Mouse (Mus musculus) urinary bladder, postnatal 10 days (tissue): ENCODE data around the gene Mypop.

Source experiments
- DNase-seq: peaks from one replicate; pipeline ENCODE4 v3.0.0; 2022; ENCODE audit warnings: low spot score

The Mypop gene

GRCm38 (mm10) chr7:18990601-18991295 is at the start of gene Mypop:
Mypop (plus strand) TSS chr7:18991245.
- DNase-seq: peak; percentile 97

DNA sequence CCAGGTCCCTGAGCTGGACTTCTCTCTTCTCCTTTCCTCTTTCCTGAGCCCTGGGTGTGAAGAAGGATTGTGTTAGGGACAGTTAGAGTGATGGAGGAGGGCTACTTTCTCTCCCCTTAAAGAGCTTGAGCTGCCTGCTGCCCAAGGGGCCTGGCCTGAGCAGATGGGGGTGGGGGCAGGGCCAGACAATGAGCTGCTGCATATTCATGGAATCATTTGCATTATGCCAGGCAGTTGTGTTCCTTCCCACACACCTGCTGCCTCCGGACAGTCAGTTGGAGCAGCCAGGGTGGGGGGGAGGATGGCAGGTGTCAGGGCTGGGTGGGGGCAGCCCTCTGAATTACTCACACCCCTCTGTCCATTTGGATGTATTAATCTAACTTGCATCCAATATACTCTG is 48.7 kb upstream of the Mypop start:
- no peak for DNase-seq

DNA sequence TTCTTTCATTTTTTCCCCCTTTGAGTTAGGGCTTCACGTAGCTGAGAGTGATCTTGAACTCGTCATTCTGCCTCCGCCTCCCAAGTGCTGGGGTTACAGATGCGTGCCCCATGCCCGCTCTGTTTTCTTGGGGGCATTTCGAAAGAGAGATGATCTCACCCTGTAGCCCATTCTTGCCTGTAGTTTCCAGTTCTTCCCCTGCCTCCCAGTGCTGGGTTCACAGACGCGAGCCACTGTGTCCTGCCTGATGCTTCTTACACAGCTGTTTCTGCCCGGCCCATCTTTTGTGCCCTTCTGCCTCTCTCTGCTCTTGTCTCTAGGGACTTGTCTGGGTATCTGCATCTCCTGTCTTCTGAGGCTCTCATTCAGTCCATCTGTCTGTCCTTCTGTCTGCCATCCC is 48.2 kb upstream of the Mypop start:
- DNase-seq: no peak

DNA sequence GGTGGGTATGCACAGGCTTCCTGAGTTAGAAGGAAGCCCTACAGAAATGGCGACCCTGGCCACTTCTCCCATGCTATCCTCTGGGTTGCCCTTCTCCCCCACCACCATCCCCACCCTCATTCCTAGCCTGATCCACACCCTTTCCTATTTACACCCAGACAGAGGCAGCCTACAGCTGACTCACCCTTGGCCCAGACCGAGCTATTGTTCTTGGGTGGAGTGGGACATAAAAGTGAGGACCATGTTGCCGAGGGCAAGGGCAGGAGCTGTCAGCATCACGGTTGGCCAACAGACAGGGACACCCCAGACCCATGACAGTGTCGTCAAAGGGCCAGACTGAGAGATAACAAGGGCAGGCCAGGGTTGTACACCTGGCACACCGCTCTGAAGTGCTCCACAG is 42.9 kb upstream of the Mypop start:
- no peak for DNase-seq

GRCm38 (mm10) chr7:18949781-18950522 is 41.1 kb upstream of the Mypop start:
- DNase-seq: no peak

- DNase-seq: no peak
Measured at GRCm38 (mm10) chr7:18950523-18951315, 40.3 kb upstream of the Mypop start.

GRCm38 (mm10) chr7:18951397-18951796 is 39.6 kb upstream of the Mypop start:
- DNase-seq: no peak

DNA sequence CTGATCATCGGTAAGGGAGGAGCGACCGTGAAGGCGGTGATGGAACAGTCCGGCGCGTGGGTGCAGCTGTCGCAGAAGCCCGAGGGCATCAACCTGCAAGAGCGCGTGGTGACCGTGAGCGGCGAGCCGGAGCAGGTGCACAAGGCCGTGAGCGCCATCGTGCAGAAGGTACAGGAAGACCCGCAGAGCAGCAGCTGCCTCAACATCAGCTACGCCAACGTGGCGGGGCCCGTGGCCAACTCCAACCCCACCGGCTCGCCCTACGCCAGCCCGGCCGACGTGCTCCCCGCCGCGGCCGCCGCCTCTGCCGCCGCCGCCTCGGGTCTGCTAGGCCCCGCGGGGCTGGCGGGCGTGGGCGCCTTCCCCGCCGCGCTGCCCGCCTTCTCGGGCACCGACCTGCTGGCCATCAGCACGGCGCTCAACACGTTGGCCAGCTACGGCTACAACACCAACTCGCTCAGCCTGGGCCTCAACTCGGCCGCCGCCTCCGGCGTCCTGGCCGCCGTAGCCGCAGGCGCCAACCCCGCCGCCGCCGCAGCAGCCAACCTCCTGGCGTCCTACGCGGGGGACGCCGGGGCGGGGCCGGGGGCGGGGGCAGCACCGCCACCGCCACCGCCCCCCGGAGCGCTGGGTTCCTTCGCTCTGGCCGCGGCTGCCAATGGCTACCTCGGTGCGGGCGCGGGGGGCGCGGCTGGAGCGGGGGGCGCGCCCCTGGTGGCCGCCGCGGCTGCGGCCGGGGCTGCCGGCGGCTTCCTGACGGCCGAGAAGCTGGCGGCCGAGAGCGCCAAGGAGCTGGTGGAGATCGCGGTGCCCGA is 33.3 kb upstream of the Mypop start:
- DNase-seq: no peak

- no peak for DNase-seq
Measured at GRCm38 (mm10) chr7:18958384-18958766, 32.7 kb upstream of the Mypop start.

GRCm38 (mm10) chr7:18959446-18959845 is 31.6 kb upstream of the Mypop start:
- DNase-seq: no peak

GRCm38 (mm10) chr7:18962171-18962792 is 28.8 kb upstream of the Mypop start:
- no peak for DNase-seq

DNA sequence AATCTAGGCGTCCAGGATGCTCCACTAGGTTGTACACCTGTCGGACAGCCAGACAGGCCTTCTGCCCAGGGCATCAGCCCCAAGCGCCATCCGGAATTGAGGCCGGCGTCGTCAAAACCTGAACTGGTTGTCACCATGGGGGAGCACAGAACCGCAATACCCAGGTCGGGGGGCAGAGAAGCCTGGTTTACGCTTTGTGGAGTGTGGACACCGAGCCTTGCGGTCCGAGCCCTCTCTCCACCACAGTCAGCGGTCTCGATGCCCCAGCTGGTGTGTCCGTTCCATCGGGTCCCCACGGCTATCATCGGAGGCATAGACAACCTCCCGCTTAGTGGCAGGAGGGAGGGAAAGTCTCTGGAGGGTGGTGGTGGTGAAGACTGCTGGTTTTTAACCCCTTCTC is 28.2 kb upstream of the Mypop start:
- no peak for DNase-seq

DNA sequence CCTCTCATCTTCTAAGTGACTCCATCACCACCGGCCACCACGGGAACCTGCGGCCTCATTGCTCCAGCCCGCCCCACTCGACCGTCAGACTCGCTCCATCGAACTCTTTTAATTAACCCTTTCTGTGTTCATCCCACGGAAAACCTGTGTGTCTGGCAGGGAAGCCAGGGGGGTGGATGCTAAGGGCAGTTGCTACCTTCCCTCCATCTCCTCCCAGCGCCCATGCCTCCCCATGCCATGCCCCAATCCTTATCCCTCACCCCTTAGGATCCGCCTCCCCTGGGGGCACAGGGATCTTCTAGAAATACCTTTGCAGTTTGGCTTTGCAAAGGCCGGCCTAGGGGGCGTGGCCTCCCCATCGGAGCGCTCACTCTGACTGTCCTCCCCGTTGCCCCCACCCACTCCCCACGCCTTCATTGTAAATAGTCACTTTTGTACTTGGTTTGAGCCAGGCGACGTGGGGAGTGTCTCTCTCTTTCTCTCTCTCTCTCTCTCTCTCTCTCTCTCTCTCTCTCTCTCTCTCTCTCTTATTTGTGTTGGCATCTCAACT is 27.7 kb upstream of the Mypop start:
- DNase-seq: no peak

GRCm38 (mm10) chr7:18965312-18965711 is 25.7 kb upstream of the Mypop start:
- no peak for DNase-seq

- no peak for DNase-seq
Measured at GRCm38 (mm10) chr7:18967603-18968002, 23.4 kb upstream of the Mypop start.

DNA sequence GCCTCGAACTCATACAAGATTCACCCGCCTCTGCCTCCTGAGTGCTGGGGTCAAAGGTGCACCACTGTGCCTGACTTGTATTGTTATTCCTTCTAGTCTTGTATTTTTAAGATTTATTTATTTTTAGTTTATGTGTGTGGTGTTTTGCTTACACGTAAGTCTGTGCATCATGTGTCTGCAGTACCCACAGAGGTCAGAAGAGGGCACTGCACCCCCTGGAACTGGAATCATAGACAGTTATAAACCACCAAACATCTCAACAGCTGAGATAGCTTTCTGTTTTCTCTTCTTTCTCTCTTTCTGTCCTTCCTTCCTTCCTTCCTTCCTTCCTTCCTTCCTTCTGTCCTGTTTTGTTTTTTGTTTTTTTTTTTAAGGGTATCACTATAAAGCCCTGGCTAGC is 20.1 kb upstream of the Mypop start:
- DNase-seq: no peak

GRCm38 (mm10) chr7:18978381-18978780 is 12.7 kb upstream of the Mypop start:
- DNase-seq: no peak

DNA sequence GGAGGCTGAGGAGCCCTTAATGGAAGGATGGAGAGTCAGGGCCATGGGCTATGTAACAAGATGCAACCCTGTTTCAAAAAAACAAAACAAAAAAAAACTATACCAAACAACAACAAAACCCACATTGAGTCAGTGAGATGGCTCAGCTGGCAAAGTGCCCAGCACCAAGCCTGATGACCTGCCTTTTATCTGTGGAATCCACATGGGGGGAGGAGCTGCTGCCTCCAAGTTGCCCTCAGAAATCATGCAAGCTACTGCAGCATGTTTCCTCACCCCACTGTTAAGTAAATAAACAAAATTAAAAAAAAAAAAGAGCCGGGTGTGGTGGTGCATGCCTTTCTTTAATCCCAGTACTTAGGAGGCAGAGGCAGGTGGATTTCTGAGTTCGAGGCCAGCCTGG is 4.5 kb upstream of the Mypop start:
- DNase-seq: no peak

GRCm38 (mm10) chr7:18987100-18987499 is 3.9 kb upstream of the Mypop start, which contains the start of gene Nanos2:
Nanos2 (plus strand) TSS chr7:18987400.
- no peak for DNase-seq

DNA sequence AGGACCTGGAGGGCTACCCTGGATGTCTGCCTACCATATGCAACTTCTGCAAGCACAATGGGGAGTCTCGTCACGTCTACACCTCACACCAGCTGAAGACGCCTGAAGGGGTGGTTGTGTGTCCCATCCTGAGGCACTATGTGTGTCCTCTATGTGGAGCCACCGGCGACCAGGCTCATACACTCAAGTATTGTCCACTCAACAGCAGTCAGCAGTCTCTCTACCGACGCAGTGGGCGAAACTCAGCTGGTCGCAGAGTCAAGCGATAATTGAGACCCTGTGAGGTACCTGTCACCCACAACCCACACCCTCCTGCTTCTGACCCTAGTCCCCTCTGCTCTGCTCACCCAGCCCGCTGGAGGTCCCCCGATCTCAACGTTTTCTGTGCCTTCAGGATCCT is 3.3 kb upstream of the Mypop start:
- DNase-seq: no peak

GRCm38 (mm10) chr7:18988780-18989179 is 2.3 kb upstream of the Mypop start:
- DNase-seq: no peak
